Comparison of ENCODE assay signal across 15 mouse cellular contexts in genomic region chr4:133941576-133941975, GRCm38 (mm10). TPM values are rescaled to one million over a fixed set of nuclear protein-coding genes. Genes with fewer than 3 reads are reported as not detected.
DNase-seq lines count a peak whose midpoint lies in the region; ATAC-seq and TF ChIP-seq lines count a peak whose summit lies in the region.
"Had no signal": no experiment of that assay in that cellular context is flagged by ENCODE, and none has a peak within 500 bp of the region (broad histone marks: within the 10 kb centered on the region; RNA-seq: fewer than 3 reads in every experiment).

No protein-coding gene starts in this region.

- H3K9me3 ChIP-seq in lung, postnatal 0 days (ENCODE audit: low read length), result no peaks in the 10 kb centered on the region
- no peaks in the 10 kb centered on the region for H3K9me3 ChIP-seq in hindbrain, embryonic 14.5 days (ENCODE audit: control insufficient read depth, low read length)
- H3K9me3 ChIP-seq: G1E; liver, embryonic 13.5 days; neural tube, embryonic 15.5 days had no signal

- no peak for TF ChIP-seq EP300 in lung, postnatal 0 days (IDR thresholded peaks at IDR 0.05)

- TF ChIP-seq CTCF in lung, postnatal 0 days (IDR thresholded peaks at IDR 0.05), result no peak

- 42% methylated on average over 3 of the region's 3 CpGs for WGBS in lung, postnatal 0 days
- 50% methylated on average over 3 of the region's 3 CpGs for WGBS in hindbrain, embryonic 14.5 days

- peak; percentile 33 to 61 for DNase-seq in adrenal gland, postnatal 36 days
- DNase-seq in adrenal gland, adult 18-20 months (ENCODE audit: low spot score in 2 of 2), result no peak
- DNase-seq in lung, postnatal 0 days (ENCODE audit: low spot score), result peak; percentile 35
- no peak for DNase-seq in lung, postnatal 14 days
- peak; percentile 9 for DNase-seq in gastrocnemius, postnatal 25 days
- DNase-seq in skeletal muscle tissue, adult 2 months (ENCODE audit: low read depth, low spot score), result peak; percentile 36
- no peak for DNase-seq in hindbrain, embryonic 14.5 days (ENCODE audit: low spot score)
- no peak for DNase-seq in cerebellum, postnatal 10 days
- DNase-seq: cerebellum, postnatal 25 days; kidney, postnatal 25 days; liver, embryonic 13.5 days had no signal

- H3K4me1 ChIP-seq in lung, postnatal 0 days (ENCODE audit: insufficient read depth, low read depth, low read length), result no peaks in the 10 kb centered on the region
- H3K4me1 ChIP-seq in hindbrain, embryonic 14.5 days (replicated peaks; ENCODE audit: control insufficient read depth, insufficient read depth, low read length), result no peaks in the 10 kb centered on the region
- H3K4me1 ChIP-seq: forebrain, embryonic 12.5 days; neural tube, embryonic 15.5 days had no signal

- peak; percentile 26; the same call in 1 of the 2 replicates for ATAC-seq in lung, postnatal 0 days
- no peak for ATAC-seq in hindbrain, embryonic 14.5 days (ENCODE audit: low FRiP score)

- H3K4me2 ChIP-seq in lung, postnatal 0 days (replicated peaks; ENCODE audit: low read depth, low read length), result no peak overlapping the region
- H3K4me2 ChIP-seq in hindbrain, embryonic 14.5 days (replicated peaks), result no peak overlapping the region
- H3K4me2 ChIP-seq: forebrain, embryonic 12.5 days; liver, embryonic 13.5 days; neural tube, embryonic 15.5 days had no signal

- H3K36me3 ChIP-seq in lung, postnatal 0 days (ENCODE audit: insufficient read depth, low read length), result no peaks in the 10 kb centered on the region
- no peaks in the 10 kb centered on the region for H3K36me3 ChIP-seq in hindbrain, embryonic 14.5 days (replicated peaks; ENCODE audit: control insufficient read depth, insufficient read depth)
- H3K36me3 ChIP-seq: forebrain, embryonic 12.5 days; G1E; liver, embryonic 13.5 days; neural tube, embryonic 15.5 days had no signal

- H3K4me3 ChIP-seq in lung, postnatal 0 days (ENCODE audit: low read depth, low read length), result no peak overlapping the region
- H3K4me3 ChIP-seq in hindbrain, embryonic 14.5 days (replicated peaks; ENCODE audit: low read length), result no peak overlapping the region
- H3K4me3 ChIP-seq: forebrain, embryonic 12.5 days; liver, embryonic 13.5 days; megakaryocyte, embryonic 14.5 days; neural tube, embryonic 15.5 days had no signal

- no peaks in the 10 kb centered on the region for H3K27me3 ChIP-seq in lung, postnatal 0 days (replicated peaks; ENCODE audit: insufficient read depth, low read length)
- H3K27me3 ChIP-seq in hindbrain, embryonic 14.5 days (ENCODE audit: control insufficient read depth, insufficient read depth, low read length), result no peaks in the 10 kb centered on the region
- H3K27me3 ChIP-seq: forebrain, embryonic 12.5 days; liver, embryonic 13.5 days; neural tube, embryonic 15.5 days had no signal

- no peak overlapping the region for H3K9ac ChIP-seq in lung, postnatal 0 days (replicated peaks; ENCODE audit: low read depth)
- no peak overlapping the region for H3K9ac ChIP-seq in hindbrain, embryonic 14.5 days
- H3K9ac ChIP-seq: forebrain, embryonic 12.5 days; liver, embryonic 13.5 days; neural tube, embryonic 15.5 days had no signal

- no peak overlapping the region for H3K27ac ChIP-seq in lung, postnatal 0 days (ENCODE audit: low read length)
- H3K27ac ChIP-seq in hindbrain, embryonic 14.5 days, result no peak overlapping the region
- H3K27ac ChIP-seq: forebrain, embryonic 12.5 days; neural tube, embryonic 15.5 days had no signal

RNA-seq across cellular contexts. Expression of gene Hmgn2, which starts 26.9 kb away (rescaled TPM):
- total RNA-seq in adrenal gland, postnatal 36 days (2021), result 100 to 1,000 TPM; 130 to 337 TPM
- 100 to 1,000 TPM in 1 of 2 experiments, 10 to 100 TPM in 1; 79.3 to 181 TPM for total RNA-seq in adrenal gland, adult 18-20 months (2021)
- 456 and 496 TPM in 2 replicates for polyA plus RNA-seq in lung, postnatal 0 days (2015; fragmentation: Nextera tagmentation; extraction: Ambion mirVana)
- total RNA-seq in gastrocnemius, postnatal 25 days (2021), result 10 to 100 TPM; 47.8 to 48.9 TPM
- polyA plus RNA-seq in hindbrain, embryonic 14.5 days (2014; fragmentation: Nextera tagmentation; extraction: Ambion mirVana), result 1,104 and 1,147 TPM in 2 replicates

RNA-seq across cellular contexts. Expression of gene Rps6ka1, which starts 54.0 kb away (rescaled TPM):
- total RNA-seq in adrenal gland, postnatal 36 days (2021), result 10 to 100 TPM; 13.6 to 18.1 TPM
- 10 to 100 TPM; 11.1 to 17.2 TPM for total RNA-seq in adrenal gland, adult 18-20 months (2021)
- polyA plus RNA-seq in lung, postnatal 0 days (2015; fragmentation: Nextera tagmentation; extraction: Ambion mirVana), result 36.2 and 38.0 TPM in 2 replicates
- total RNA-seq in gastrocnemius, postnatal 25 days (2021), result 1 to 10 TPM; 4.0 to 4.3 TPM
- polyA plus RNA-seq in hindbrain, embryonic 14.5 days (2014; fragmentation: Nextera tagmentation; extraction: Ambion mirVana), result 25.3 and 25.7 TPM in 2 replicates

RNA-seq across cellular contexts. Expression of gene Dhdds, which starts 59.1 kb away (rescaled TPM):
- 10 to 100 TPM; 42.8 to 53.9 TPM for total RNA-seq in adrenal gland, postnatal 36 days (2021)
- 10 to 100 TPM; 39.1 to 46.2 TPM for total RNA-seq in adrenal gland, adult 18-20 months (2021)
- polyA plus RNA-seq in lung, postnatal 0 days (2015; fragmentation: Nextera tagmentation; extraction: Ambion mirVana), result 23.8 and 25.1 TPM in 2 replicates
- total RNA-seq in gastrocnemius, postnatal 25 days (2021), result 1 to 10 TPM; 9.5 TPM
- polyA plus RNA-seq in hindbrain, embryonic 14.5 days (2014; fragmentation: Nextera tagmentation; extraction: Ambion mirVana), result 49.3 and 49.6 TPM in 2 replicates

Comparison
In these comparisons a context has a peak if more than half of its experiments do, and no peak if none do; other contexts are left out.
1. DNase-seq: peak in adrenal gland, postnatal 36 days (2 of 2), lung, postnatal 0 days (single experiment), gastrocnemius, postnatal 25 days (single experiment) and skeletal muscle tissue, adult 2 months (single experiment); none in adrenal gland, adult 18-20 months (0 of 2), lung, postnatal 14 days (single experiment), hindbrain, embryonic 14.5 days (single experiment) and cerebellum, postnatal 10 days (0 of 2).